Mouse (Mus musculus) gastrocnemius, postnatal 25 days (tissue): ENCODE results near the gene Lrtm2. TPM values are rescaled to one million over a fixed set of nuclear protein-coding genes. Genes with fewer than 3 reads are reported as not detected.

Experiments used
- DNase-seq: peaks from one replicate; pipeline ENCODE4 v3.0.0; 2022
- total RNA-seq, 2 experiments: library from RNA; stranded (reverse); gene quantifications; 1 replicate in 1 of 2; 2 replicates in 1 of 2; pipeline ENCODE4 v1.2.3; 2021

The Lrtm2 gene
- total RNA-seq, 2 experiments from 2014 or later, result 0.15 to 3.1 TPM

DNA sequence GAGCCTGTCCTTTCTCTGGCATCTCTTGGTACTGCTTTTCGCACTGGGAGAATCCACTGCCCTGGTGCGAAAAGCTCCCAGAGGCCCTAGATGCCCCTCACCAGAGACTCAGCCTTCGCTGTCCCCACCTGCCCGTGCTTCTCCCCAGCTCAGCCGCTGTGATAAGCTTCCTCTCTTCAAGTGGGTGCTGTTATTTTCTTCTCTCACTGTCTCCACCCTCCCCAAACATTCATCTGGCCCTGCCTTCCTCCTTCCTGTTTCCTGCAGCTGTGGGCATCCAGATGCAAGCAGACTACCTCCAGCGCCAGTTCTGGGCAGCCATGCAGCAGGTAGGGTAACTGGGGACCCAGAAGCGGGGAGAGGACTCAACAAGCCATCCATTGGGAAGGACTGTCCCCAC, 5.6 kb upstream of the Lrtm2 start:
- no peak for DNase-seq

DNA sequence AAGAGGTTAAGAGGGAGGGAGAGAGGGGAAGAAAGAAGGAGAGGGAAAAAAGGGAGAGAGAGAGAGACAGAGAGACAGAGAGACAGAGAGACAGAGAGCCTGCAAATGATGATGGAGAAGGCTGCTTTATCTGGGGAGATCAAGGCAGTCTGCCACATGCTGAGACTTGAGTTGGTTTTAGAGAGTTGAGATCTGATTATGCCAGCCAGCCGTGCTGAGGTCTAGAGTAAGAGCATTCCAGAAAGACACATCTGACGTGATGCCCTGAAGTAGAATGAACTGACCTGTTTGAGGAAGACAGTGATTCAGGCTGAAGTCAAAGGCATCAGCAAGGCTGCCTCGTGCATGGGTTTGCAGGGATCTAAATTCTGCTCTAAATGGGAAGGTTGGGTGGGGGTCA, 3.3 kb upstream of the Lrtm2 start:
- DNase-seq, result no peak

DNA sequence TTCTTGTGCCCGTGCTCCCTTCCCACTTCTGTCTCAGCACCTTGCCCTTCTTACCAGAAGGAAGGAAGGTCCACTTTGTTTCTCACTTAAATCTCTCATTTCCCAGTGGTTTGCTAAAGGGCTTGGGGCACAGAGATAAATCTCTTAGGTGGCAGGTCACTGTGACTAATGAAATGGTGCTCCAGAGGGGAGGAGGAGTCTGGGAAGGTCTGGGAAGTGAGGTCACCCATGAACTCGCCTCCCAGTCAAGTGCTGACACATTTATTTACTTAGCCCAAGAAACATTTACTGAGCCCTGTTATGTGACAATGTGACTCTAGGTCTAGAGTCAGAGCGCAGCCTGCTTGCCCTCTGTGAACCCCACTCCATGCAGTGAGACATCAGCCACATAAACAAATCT, 2.6 kb upstream of the Lrtm2 start:
- DNase-seq, result no peak

DNA sequence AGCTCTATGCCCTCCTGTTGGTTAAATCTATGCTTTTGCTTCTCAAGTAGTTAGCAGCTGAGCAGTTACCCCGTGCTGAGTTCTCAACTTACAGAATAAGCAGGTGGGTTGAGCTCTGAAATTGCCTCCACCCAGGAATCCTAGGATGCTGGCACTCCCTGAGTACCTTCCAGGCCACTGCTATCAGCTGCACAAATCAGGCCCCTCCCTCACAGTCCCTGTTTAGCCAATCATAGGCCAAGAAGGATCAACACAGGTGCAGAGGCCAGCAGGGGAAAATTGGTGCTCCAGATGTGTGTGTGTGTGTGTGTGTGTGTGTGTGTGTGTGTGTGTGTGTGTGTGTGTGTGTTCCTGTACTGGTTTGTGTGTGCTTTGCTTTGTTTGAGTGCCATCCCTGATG, 1.5 kb upstream of the Lrtm2 start:
- DNase-seq, result no peak

DNA sequence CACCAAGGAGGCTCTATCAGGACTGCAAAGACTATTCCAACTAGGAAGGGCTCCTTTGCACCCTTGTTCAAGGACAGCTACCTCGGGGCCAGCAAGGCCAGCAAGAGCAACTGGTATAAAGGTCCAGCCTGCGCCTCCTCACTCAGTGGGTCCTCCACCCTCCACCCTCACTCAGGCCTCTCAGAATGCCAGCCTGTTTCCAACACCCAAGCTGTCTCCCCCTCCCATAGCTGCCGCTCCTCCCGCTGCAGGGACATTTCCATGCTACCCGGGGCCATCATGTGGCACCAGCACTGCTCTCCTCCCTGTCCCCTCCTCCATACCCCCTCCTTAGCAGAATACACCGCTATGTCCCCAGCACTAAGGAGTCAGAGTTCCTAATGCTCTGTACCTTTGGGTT, 630 bp downstream of the Lrtm2 start:
- no peak for DNase-seq

DNA sequence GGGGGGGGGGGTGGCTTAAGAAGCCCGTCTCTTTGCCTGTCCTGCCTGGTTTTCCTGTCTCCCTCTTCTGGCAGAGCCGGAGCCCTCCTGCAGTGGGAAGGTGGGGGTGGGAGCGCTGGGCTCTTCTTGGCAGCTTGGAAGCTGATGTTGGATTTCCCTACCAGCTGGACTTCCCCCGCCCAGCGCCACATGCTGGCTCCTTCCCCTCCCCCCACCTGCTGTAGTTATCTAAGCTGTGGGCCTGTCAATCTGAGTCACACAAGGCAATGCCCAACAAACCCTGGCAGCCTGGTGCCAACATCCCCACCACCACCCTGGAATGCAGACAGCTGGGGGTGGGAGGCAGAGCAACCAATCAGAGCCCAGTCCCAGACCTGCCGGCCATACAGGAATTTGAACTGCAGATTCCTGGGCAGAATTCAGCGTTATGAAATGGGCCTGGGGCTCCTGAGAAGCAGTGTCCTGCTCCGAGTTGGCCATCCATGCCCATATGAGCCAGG, 1.3 kb downstream of the Lrtm2 start:
- no peak for DNase-seq

DNA sequence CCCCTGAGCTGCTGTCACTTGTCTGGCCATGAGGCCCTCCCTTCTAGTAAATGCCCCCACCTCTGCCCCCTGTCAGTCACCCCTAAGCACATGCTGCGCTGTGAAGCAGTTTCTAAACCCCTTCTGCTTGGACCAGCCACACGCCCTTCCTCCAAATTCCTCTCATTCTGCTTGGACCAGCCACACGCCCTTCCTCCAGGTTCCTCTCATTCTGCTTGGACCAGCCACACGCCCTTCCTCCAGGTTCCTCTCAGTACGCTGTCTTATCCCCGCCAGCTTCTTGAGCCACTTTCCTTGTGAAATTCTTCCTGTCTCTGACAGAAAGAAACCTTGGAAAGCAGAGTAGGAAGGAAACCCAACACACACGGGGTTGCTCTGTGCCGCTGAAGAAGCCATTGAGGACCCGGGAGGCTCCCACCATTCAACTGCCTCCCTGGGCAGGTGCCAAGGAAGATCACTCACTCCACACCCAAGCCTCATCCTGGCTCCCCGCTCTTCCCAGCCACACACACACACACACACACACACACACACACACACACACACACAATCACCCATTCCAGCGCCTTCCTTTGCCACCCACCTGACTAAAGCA, 1.9 kb downstream of the Lrtm2 start:
- DNase-seq, result no peak

DNA sequence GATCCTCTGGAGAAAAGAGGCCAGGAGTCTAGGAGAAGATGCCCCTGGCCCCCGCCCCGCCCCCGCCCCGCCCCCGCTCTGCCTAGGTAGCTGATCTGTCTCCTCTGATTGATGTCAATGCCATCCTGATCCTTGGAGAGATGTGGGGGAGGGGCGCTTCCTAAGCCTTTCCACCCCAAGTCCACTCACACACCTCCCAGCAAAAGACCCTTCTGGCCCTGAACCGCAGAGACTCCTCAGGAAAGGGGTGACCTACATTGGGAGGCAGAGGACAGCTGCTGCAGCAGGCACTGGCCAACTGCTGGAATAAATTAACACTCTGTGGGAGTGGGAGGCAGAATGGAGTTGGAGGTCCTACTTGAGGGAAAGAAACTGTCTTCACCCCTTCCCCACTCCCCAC, 4.0 kb downstream of the Lrtm2 start:
- DNase-seq, result no peak

DNA sequence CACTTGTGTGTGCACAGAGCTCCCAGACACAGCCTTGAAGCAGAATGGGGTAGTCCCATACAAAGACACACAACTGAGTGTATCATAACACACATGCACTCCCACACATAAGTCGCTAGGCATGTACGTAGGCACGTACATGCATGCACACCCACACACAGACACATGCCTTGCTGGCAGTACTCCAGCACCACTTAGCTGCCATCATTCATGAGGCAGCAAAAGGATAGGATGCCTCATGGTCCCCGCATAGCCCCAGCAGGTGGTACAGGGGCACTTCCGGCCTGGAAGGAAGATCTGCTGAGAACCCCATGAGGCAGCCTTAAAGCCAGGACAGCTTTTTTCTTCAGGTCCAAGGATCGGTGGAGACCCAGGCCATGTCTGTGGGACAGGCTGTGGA, 4.6 kb downstream of the Lrtm2 start:
- DNase-seq, result no peak

DNA sequence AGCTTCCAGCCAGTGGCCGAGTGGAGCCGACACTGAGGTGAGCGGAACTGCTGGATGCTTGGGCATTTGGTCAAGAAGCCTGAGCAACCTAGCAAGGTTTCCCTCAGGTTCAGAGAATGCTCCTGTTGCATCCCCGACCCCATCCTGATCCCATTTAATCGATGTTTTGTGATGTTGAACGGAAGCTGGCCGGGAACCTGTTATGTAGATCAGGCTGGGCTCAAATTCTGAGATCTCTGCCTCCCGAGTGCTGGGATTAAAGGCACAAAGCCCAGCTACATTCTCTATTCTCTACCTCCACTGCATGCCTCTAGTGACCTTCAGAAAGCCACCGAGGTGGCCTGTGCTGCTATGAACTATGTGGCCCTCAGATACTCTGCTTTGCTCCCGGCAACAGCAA, 5.8 kb downstream of the Lrtm2 start:
- no peak for DNase-seq

DNA sequence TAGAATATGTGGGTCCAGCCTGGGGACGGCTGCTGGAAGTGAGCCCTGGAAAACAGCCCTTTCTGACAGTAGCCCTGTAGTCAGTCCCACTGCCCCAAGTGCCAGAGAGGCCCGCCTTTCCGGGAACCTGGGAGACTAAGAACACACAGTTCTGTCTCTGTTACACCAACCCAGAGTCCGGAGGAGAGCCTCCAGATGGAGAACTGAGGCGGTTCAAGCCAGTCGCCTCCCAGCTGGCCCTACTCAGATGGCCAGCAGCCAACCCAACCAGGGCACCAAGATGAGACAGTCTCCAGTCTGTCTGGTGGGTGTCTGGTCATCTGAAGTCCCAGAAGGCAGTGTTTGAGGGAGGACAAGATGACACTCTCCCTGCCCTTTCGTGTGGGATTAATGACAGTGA, 8.8 kb downstream of the Lrtm2 start:
- DNase-seq, result no peak

DNA sequence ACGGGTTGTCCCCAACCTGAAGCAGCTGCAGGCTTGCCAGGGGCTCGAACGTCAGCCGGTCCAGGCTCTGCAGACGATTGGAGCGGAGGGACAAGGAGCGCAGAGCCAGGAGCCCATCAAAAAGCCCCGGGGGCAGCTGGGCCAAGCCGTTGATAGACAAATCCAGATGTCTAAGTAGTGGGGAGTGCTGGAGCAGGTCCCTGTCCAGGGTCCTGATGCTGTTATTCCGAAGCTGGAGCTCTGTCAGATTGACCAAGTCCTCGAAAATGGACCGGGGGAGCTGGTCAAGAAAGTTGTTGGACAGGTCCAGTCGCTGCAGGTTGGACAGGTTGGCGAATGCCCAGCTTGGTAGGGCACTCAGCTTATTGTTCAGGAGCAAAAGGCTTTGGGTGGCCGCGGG, 10.1 kb downstream of the Lrtm2 start:
- DNase-seq, result no peak

DNA sequence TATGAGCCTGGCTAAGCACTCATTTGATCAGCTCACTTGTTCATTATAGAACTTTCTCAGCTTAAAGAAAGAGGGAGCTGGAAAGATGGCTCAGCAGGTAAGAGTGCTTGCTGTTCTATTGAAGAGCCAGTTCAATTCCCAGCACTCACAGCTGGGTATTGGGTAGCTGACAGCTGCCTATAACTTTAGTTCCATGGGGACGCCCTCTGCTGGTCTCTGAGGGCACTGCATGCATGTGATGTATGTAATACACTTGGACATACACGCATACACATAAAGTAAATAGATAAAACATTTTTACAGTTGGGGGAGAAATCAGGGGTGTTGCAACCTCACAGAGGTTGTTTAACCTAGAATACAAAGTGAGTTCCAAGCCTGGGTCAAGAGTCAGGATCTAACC, 11.2 kb downstream of the Lrtm2 start:
- DNase-seq, result no peak

DNA sequence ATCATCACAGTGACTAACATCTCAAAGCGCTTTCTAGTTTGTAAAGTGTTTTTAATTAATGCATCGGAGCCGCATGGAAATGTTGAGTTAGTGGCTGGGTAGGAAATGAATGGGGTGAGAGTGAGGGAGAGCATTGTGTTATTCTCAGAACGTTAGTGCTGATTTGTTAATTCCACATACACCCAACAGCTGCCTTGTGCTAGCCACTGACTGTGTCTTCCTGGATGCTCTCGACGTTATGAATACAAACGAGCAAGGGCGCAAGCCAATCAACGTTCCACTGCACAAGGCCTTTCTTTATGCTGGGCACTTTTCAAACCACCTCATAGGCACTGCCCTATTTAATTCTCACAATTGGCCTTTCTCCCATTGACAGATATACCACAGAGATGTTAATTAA, 11.8 kb downstream of the Lrtm2 start:
- no peak for DNase-seq

DNA sequence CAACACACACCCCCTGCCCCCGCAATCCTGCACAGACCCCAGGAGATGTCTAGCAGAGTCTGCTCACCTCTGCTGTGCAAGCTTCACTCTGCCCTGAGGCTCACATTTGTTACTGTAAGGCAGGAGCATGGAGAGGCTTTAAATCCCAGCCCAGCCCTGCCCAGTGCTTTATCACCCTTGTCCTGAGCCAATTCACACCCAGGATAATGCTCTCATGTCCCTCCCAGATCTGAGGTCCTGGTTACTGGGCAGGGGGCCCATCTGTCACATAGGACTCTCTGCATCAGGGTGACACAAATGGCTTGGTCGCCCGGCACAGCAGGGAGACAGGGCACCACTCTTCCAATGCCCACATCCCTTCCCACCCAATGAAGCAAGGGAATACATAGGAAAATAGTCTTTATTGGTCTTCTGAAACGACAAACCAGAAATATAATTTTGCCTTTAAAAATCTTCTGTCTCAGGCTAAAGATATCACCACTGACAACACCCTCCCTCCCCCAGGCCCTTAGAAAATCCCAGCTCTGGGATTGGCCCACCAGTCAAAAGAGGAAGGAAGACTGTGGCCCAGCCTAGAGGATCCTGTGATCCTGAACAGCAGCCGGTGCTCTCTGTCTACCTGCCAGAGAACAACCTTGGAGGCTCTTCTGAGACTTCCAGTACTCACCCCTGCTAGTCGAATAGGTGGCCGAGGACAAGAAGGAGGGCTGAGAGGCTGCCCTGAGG, 15.7 kb downstream of the Lrtm2 start:
- DNase-seq, result no peak

DNA sequence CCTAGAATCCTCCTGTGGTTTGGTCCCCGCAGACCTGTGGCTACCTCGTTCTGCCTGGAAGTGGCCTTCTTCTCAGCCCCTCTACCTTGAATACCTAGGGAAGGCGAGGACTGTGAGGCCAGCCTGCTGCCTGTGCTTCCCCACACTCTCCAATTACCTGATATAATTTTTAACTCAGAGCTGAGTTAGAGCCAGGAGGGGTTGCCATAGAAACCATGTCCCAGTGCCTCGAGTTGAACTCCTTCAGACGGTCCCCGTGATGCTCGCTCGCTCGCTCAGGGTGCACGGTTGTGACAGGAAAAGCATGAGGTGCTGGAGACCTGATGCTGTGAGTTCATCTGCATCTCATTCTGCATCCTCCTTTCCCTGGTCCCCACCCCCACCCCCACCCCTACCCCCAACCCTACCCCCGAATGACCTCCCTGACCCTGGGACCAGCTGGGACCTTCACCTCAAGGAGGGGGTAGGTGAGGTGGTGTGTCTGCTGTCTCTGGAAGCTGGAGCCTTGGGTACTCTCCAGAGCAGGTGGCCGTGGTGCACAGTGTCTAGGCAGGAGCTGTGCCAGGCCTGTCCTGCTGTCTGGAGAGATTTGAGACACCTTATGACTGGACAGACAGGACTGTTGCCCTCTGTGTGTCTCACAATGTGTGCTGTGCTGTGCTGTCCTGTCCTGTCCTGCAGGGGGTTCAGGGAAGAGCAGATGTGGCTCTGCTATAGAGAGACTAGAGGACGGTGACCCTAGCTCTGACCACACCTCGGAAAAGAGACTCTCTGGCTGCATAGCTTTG, 16.8 kb downstream of the Lrtm2 start:
- no peak for DNase-seq

DNA sequence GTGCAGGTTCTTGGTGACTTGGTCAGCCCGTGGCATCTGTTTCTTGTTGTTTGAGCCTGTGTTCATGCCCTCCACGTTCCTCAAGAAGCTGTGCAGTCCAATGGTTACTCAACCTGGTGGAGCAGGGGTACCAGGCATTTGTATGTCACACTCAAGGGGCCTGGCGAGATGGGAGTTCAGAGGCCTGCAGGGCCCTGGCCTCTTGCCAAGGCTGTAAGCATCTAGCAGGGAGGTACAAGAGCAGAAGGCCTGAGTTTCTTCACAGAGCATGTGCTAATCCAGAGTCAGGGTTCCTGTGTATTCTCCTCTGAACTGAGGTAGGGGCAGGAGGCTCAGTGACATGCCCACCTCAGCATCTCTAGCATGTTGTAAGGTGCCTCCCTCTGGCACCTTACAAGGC, 17.5 kb downstream of the Lrtm2 start:
- no peak for DNase-seq

DNA sequence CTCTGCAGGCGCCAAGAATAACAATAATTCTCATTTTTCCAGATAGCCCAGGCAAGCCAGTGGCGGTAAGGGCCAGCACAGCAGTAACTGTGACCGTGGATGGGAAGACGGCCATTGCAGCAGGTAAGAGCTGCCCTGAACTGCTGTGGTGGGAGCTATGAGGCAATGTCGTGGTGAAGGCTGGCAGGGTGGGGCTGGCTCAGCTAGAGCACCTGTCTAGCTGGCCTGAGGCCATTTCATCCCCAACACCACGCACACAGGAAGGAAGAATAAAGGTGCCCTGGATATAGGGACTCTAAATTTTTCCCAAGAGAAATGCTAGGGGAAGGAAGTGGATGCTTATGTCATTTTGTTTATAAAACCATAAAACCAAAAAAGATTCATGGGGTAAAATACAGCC, 18.2 kb downstream of the Lrtm2 start:
- no peak for DNase-seq

DNA sequence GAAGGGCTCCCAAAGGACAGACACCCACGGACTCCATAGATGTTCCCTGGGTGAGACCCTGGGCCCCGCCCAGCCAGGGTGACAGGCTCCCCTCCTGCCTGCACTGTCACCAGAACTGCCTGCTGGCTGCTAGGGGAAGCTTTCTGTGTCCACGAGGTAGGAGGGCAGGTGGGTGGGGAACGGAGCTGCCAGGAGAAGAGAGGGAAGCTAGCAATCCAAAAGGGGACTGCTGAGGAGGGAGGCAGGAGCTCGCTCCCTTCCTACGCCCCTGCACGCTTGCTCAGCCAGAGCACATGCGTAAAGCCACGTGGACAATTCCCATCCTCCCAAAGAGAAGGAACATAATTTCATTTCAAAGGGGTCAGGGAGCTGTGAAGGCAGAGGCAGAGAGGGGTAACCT, 20.4 kb downstream of the Lrtm2 start:
- DNase-seq, result no peak

DNA sequence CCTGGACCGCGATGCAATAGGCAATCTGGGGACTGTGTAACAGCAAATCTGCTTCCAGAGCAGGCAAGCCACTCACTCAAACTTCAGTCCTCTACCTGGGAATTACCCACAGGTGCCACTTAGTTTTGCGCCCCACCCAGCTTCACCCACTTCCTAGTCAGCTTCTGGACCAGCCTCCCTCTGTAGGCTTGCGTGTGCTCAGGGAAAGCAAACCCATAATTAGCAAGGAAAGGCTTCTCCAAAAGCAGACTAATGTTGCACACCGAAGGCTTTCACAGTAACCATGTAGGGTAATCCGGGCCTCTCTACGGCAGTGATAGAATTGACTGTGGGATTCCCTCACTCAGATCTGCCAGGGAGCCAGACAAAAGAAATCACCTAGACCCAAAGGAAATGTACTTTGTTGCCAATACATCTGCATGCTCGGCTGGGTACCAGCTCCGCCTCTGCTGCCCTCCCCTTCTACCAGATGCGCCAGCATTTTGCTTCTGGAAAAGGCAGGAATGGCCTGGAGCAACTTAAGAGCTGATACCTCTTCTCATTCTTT, 22.6 kb downstream of the Lrtm2 start:
- DNase-seq, result no peak

DNA sequence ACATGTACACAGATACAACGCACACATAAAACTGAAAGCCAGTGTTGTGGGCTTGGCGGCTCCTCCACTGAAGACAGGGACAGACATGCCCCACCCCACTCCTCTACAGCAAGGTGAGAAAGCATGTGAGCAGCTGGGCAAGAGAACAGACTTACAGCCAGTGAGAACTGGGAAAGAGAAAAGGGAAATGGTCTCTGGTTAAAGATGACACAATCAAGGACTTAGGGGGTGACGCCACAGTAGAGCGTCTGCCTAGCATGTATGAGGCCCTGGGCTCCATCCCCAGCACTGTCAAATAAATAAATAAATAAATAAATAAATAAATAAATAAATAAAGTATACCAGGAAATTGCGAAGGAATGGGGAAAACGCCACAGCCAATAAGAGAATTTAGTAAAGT, 27.2 kb downstream of the Lrtm2 start:
- no peak for DNase-seq

DNA sequence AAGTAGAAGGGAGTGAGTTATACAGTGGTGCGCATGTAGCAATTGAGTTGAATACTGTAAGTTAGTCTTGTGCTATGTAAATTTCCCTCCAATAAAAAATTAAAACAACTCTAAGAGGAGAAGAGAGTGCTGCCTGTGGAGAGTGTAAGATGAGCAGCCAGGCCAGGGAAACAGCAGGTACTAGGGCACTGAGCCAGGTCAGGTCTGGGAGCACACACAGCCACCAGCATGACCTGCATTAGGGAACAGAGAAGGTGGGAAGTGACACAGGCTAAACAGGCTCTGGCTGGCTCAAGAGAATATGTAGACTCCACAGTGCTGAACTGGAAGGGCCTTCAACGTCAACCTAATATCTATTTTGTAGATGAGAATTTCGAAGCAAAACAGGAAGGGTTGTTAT, 29.3 kb downstream of the Lrtm2 start:
- DNase-seq, result no peak

DNA sequence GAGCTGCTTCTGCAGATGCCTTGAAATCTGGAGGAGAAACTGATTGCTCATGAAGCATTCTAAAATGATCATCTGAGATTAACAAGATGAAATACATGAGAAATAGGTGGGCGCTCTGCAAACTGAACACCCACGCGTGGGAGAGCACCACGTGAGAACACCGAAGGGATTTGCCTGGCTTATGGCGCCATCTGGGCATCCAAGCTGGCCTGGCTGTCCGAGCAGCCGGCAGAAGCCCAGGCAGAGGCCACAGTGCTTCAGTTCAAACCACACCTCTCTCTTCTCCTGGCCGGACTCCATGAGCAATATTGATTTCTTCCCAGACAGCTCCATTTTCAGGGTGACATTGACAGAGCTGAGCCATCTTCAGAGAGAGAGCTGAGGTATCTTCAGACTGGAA, 49.8 kb downstream of the Lrtm2 start:
- no peak for DNase-seq
